Mouse (Mus musculus) MEL (cell line): ENCODE results near the gene Fcrls. TPM values are rescaled to one million over a fixed set of nuclear protein-coding genes. Genes with fewer than 3 reads are reported as not detected.

ENCODE experiments used
- DNase-seq: peaks from one replicate; pipeline ENCODE4 v3.0.0; 2011; ENCODE audit warnings: low read depth, low spot score
- H3K27ac ChIP-seq: 2 replicates; pipeline ENCODE4 v1.5.1; 2012; ENCODE audit warnings: low read depth, mild to moderate bottlenecking, control low read depth, low read length, moderate library complexity; ENCODE audit not compliant: control insufficient read depth
- H3K27me3 ChIP-seq, 2 experiments: fragments of 150-350 bp in 1 of 2; sonication (generic) in 1 of 2; 2 replicates each; pipeline ENCODE4 v1.6.1; 2012; ENCODE audit warnings: low read length in 2 of 2, mild to moderate bottlenecking in 2 of 2, improper control_type of control experiment in 1 of 2, moderate library complexity in 1 of 2; ENCODE audit not compliant: insufficient read depth in 2 of 2, control insufficient read depth in 1 of 2
- H3K36me3 ChIP-seq, 2 experiments: 2 replicates each; pipeline ENCODE4 v1.6.1; 2012 to 2014; ENCODE audit warnings: low read length in 2 of 2, improper control_type of control experiment in 1 of 2, inconsistent platforms in 1 of 2, mild to moderate bottlenecking in 1 of 2; ENCODE audit not compliant: insufficient read depth in 2 of 2, control insufficient read depth in 1 of 2
- H3K4me1 ChIP-seq, 2 experiments: fragments of 150-350 bp in 1 of 2; sonication (generic) in 1 of 2; 2 replicates each; pipeline ENCODE4 v1.6.1; 2012; ENCODE audit warnings: low read length in 2 of 2, improper control_type of control experiment in 1 of 2, mild to moderate bottlenecking in 1 of 2; ENCODE audit not compliant: insufficient read depth in 2 of 2, control insufficient read depth in 1 of 2
- H3K4me3 ChIP-seq, 2 experiments: fragments of 150-350 bp in 1 of 2; sonication (generic) in 1 of 2; 2 replicates each; pipeline ENCODE4 v1.5.1; 2012; ENCODE audit warnings: low read depth in 2 of 2, low read length in 2 of 2, mild to moderate bottlenecking in 2 of 2, moderate library complexity in 2 of 2, control low read depth in 1 of 2, improper control_type of control experiment in 1 of 2; ENCODE audit not compliant: control insufficient read depth in 1 of 2, insufficient read depth in 1 of 2
- H3K79me2 ChIP-seq: 2 replicates; pipeline ENCODE4 v1.6.1; 2012; ENCODE audit warnings: mild to moderate bottlenecking, low read length, moderate library complexity; ENCODE audit not compliant: control insufficient read depth, poor library complexity, insufficient read depth
- H3K9ac ChIP-seq: 2 replicates; pipeline ENCODE4 v1.6.1; 2012; ENCODE audit warnings: low read depth, mild to moderate bottlenecking, control low read depth, low read length, moderate library complexity; ENCODE audit not compliant: control insufficient read depth, poor library complexity, severe bottlenecking
- H3K9me3 ChIP-seq: fragments of 150-350 bp; sonication (generic); replicated peaks from 2 replicates; pipeline ENCODE4 v1.6.1; 2012; ENCODE audit warnings: mild to moderate bottlenecking, low read length, improper control_type of control experiment, moderate library complexity; ENCODE audit not compliant: insufficient read depth
- BHLHE40 ChIP-seq: IDR thresholded peaks from 2 replicates; pipeline ENCODE4 v1.6.1; 2012; ENCODE audit warnings: low read depth, mild to moderate bottlenecking, inconsistent platforms, low read length, improper control_type of control experiment, borderline replicate concordance
- CHD1 ChIP-seq: IDR thresholded peaks from 2 replicates; pipeline ENCODE4 v1.6.1; 2012; ENCODE audit warnings: low read depth, mild to moderate bottlenecking, inconsistent platforms, low read length, improper control_type of control experiment
- CHD2 ChIP-seq: IDR thresholded peaks from 2 replicates; pipeline ENCODE4 v1.6.1; 2011; ENCODE audit warnings: low read length, improper control_type of control experiment
- CTCF ChIP-seq, 3 experiments: IDR thresholded peaks in 2 of 3; conservative IDR thresholded peaks in 1 of 3; 2 replicates each; pipeline ENCODE4 v1.5.1; 2011 to 2012; ENCODE audit warnings: low read length in 3 of 3, low read depth in 2 of 3, mild to moderate bottlenecking in 2 of 3, improper control_type of control experiment in 1 of 3, inconsistent platforms in 1 of 3, mixed read lengths in 1 of 3, moderate library complexity in 1 of 3; ENCODE audit not compliant: control insufficient read depth in 1 of 3, insufficient read depth in 1 of 3, poor library complexity in 1 of 3, severe bottlenecking in 1 of 3
- ELF1 ChIP-seq: IDR thresholded peaks from 2 replicates; pipeline ENCODE4 v1.6.1; 2014; ENCODE audit warnings: low read depth, mild to moderate bottlenecking, inconsistent platforms, low read length, improper control_type of control experiment, moderate library complexity
- EP300 ChIP-seq, 2 experiments: IDR thresholded peaks; 2 replicates each; pipeline ENCODE4 v1.6.1; 2011; ENCODE audit warnings: improper control_type of control experiment in 2 of 2, low read length in 2 of 2, low read depth in 1 of 2, mild to moderate bottlenecking in 1 of 2
- GABPA ChIP-seq: IDR thresholded peaks from 2 replicates; pipeline ENCODE4 v1.6.1; 2012; ENCODE audit warnings: low read depth, mild to moderate bottlenecking, inconsistent platforms, low read length, improper control_type of control experiment, moderate library complexity
- HCFC1 ChIP-seq: IDR thresholded peaks from 2 replicates; pipeline ENCODE4 v1.6.1; 2012; ENCODE audit warnings: low read depth, mild to moderate bottlenecking, inconsistent platforms, low read length, improper control_type of control experiment, moderate library complexity
- KAT2A ChIP-seq: conservative IDR thresholded peaks from 2 replicates; pipeline ENCODE4 v1.6.1; 2012; ENCODE audit warnings: low read depth, low read length, improper control_type of control experiment, inconsistent platforms
- MAFK ChIP-seq: IDR thresholded peaks from 2 replicates; pipeline ENCODE4 v1.6.1; 2011; ENCODE audit warnings: low read depth, mild to moderate bottlenecking, low read length, improper control_type of control experiment, borderline replicate concordance
- MAX ChIP-seq: IDR thresholded peaks from 2 replicates; pipeline ENCODE4 v1.6.1; 2011; ENCODE audit warnings: low read length, improper control_type of control experiment
- MAZ ChIP-seq: IDR thresholded peaks from 2 replicates; pipeline ENCODE4 v1.6.1; 2012; ENCODE audit warnings: low read depth, mild to moderate bottlenecking, inconsistent platforms, low read length, improper control_type of control experiment
- MEF2A ChIP-seq: IDR thresholded peaks from 2 replicates; pipeline ENCODE4 v1.6.1; 2014; ENCODE audit warnings: low read depth, mild to moderate bottlenecking, inconsistent platforms, low read length, improper control_type of control experiment; ENCODE audit not compliant: poor library complexity, insufficient replicate concordance, severe bottlenecking; ENCODE audit errors: extremely low read depth
- MXI1 ChIP-seq: IDR thresholded peaks from 2 replicates; pipeline ENCODE4 v1.6.1; 2011; ENCODE audit warnings: mild to moderate bottlenecking, low read depth, low read length, improper control_type of control experiment
- NELFE ChIP-seq: IDR thresholded peaks from 2 replicates; pipeline ENCODE4 v1.6.1; 2011; ENCODE audit warnings: low read depth, low read length, improper control_type of control experiment
- POLR2AphosphoS2 ChIP-seq: IDR thresholded peaks from 2 replicates; pipeline ENCODE4 v1.6.1; 2011; ENCODE audit warnings: low read length, improper control_type of control experiment
- POLR2AphosphoS5 ChIP-seq: IDR thresholded peaks from 2 replicates; pipeline ENCODE4 v1.6.1; 2012; ENCODE audit warnings: low read depth, borderline replicate concordance, mild to moderate bottlenecking, inconsistent platforms, low read length, moderate library complexity, mixed read lengths
- RAD21 ChIP-seq: IDR thresholded peaks from 2 replicates; pipeline ENCODE4 v1.6.1; 2011; ENCODE audit warnings: mild to moderate bottlenecking, low read depth, low read length, improper control_type of control experiment
- RCOR1 ChIP-seq: IDR thresholded peaks from 2 replicates; pipeline ENCODE4 v1.6.1; 2012; ENCODE audit warnings: low read depth, mild to moderate bottlenecking, inconsistent platforms, low read length, improper control_type of control experiment
- SIN3A ChIP-seq: IDR thresholded peaks from 2 replicates; pipeline ENCODE4 v1.6.1; 2012; ENCODE audit warnings: low read length, improper control_type of control experiment, inconsistent platforms
- TAL1 ChIP-seq: IDR thresholded peaks from 2 replicates; pipeline ENCODE4 v1.6.1; 2012; ENCODE audit warnings: mild to moderate bottlenecking, inconsistent platforms, low read length, moderate library complexity, mixed read lengths
- TBP ChIP-seq: IDR thresholded peaks from 2 replicates; pipeline ENCODE4 v1.8.0; 2011; ENCODE audit warnings: low read depth, low read length, improper control_type of control experiment
- UBTF ChIP-seq: IDR thresholded peaks from 2 replicates; pipeline ENCODE4 v1.6.1; 2012; ENCODE audit warnings: low read depth, mild to moderate bottlenecking, inconsistent platforms, low read length, improper control_type of control experiment, moderate library complexity, borderline replicate concordance; ENCODE audit not compliant: insufficient read depth
- USF1 ChIP-seq: IDR thresholded peaks from 2 replicates; pipeline ENCODE4 v1.6.1; 2014; ENCODE audit warnings: low read depth, mild to moderate bottlenecking, inconsistent platforms, low read length, improper control_type of control experiment, moderate library complexity
- ZC3H11A ChIP-seq: IDR thresholded peaks from 2 replicates; pipeline ENCODE4 v1.6.1; 2012; ENCODE audit warnings: low read depth, mild to moderate bottlenecking, inconsistent platforms, low read length, improper control_type of control experiment
- ZKSCAN1 ChIP-seq: IDR thresholded peaks from 2 replicates; pipeline ENCODE4 v1.6.1; 2012; ENCODE audit warnings: low read depth, mild to moderate bottlenecking, inconsistent platforms, low read length, improper control_type of control experiment, moderate library complexity
- ZNF384 ChIP-seq: IDR thresholded peaks from 2 replicates; pipeline ENCODE4 v1.6.1; 2012; ENCODE audit warnings: low read depth, mild to moderate bottlenecking, inconsistent platforms, low read length, improper control_type of control experiment
- polyA plus RNA-seq, 2 experiments: library from polyadenylated mRNA; stranded (reverse) in 1 of 2; unstranded in 1 of 2; fragments of >175 nt in 1 of 2; fragments of >200 nt in 1 of 2; gene quantifications; 2 replicates each; pipeline versions ENCODE4 v1.2.1 to v1.2.4; 2012; ENCODE audit warnings: low replicate concordance in 2 of 2, low read depth in 1 of 2; ENCODE audit not compliant: insufficient read length in 2 of 2, insufficient read depth in 1 of 2, missing spikeins in 1 of 2
- total RNA-seq: library from RNA; depleted of rRNA; stranded (reverse); fragments of 300-350 nt; gene quantifications from 2 replicates; pipeline ENCODE4 v1.2.3, GENCODE M21; 2012

The Fcrls gene
- total and polyA plus RNA-seq, 3 experiments: not detected

DNA sequence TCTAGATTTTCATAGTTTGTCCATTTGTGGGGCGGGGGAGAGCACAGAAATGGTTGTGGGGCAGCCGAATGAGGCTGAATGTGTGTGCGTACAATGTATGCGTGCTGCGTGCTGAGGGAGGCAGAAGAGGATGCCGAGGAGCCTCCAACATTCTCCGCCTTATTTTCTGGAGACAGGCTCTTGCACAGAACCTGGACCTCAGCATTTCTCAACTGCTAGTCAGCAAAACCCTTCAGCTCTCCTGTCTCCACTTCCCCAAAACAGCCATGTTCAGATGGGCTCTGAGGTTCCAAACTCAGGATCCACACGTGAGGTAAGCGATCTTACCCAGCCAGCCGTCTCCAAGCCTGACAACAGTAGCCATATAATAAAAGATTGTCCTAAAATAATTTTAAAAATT, 8.3 kb downstream of the Fcrls start:
- Histone ChIP-seq H3K9me3 (no peaks in the 10 kb centered on the region), H3K4me3 (no peak overlapping the region), H3K79me2 (no peaks in the 10 kb centered on the region), H3K4me1 (no peaks in the 10 kb centered on the region), H3K27ac (no peak overlapping the region), H3K27me3 (no peaks in the 10 kb centered on the region), H3K36me3 (no peaks in the 10 kb centered on the region), H3K9ac (no peak overlapping the region)
- DNase-seq: no peak
- TF ChIP-seq ZKSCAN1: no peak
- TF ChIP-seq EP300 (IDR thresholded peaks at IDR 0.05; ENCODE audit: low read depth in 1 of 2, low read length in 2 of 2): no peak
- TF ChIP-seq POLR2AphosphoS2: no peak
- no peak for TF ChIP-seq TBP
- TF ChIP-seq HCFC1: no peak
- no peak for TF ChIP-seq POLR2AphosphoS5
- no peak for TF ChIP-seq BHLHE40
- TF ChIP-seq CTCF (IDR thresholded peaks at IDR 0.05 in 2 of 3, conservative IDR thresholded peaks at IDR 0.05 in 1 of 3; ENCODE audit: control insufficient read depth in 1 of 3, insufficient read depth in 1 of 3, low read depth in 2 of 3, low read length in 3 of 3, poor library complexity in 1 of 3, severe bottlenecking in 1 of 3): no peak
- no peak for TF ChIP-seq MXI1
- TF ChIP-seq KAT2A: no peak
- no peak for TF ChIP-seq ZNF384
- TF ChIP-seq GABPA: no peak
- TF ChIP-seq UBTF: no peak
- TF ChIP-seq USF1: no peak
- TF ChIP-seq CHD2: no peak

DNA sequence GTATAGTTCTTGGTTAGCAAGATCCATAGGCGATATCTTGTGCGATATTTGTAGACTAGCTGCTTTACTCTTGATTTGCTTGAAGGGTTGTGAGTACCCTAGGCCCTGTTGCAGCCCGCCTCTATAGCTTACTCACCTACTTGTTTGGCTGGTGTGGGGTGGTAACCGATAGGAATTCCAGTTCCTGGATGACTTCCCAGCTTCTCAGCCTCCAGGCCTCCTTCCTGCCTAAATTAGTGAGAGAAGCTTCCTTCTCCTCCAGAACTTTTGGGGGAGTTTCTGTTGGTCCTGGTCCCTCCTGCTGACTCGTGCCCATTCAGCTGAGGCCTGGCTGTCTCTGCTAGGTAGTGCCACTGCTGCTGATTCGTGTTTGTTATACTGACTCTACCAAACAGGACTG, 14.0 kb downstream of the Fcrls start:
- Histone ChIP-seq H3K36me3 (no peaks in the 10 kb centered on the region), H3K9ac (no peak overlapping the region), H3K27me3 (no peaks in the 10 kb centered on the region), H3K27ac (no peak overlapping the region), H3K4me1 (no peaks in the 10 kb centered on the region), H3K4me3 (no peak overlapping the region), H3K9me3 (no peaks in the 10 kb centered on the region), H3K79me2 (no peaks in the 10 kb centered on the region)
- DNase-seq: no peak
- TF ChIP-seq SIN3A (no peak), MEF2A (no peak), ELF1 (no peak), USF1 (no peak), ZKSCAN1 (no peak), ZC3H11A (no peak), MAFK (no peak), UBTF (no peak), CHD1 (no peak), EP300 (IDR thresholded peaks at IDR 0.05; ENCODE audit: low read depth in 1 of 2, low read length in 2 of 2) (no peak), MAZ (no peak), RAD21 (no peak), POLR2AphosphoS2 (no peak), RCOR1 (no peak), NELFE (no peak), TAL1 (no peak), MAX (no peak)
